ENCODE assay signal across 24 mouse cellular contexts in genomic region chr10:36862127-36862895, GRCm38 (mm10).
DNase-seq lines count a peak whose midpoint lies in the region; ATAC-seq and TF ChIP-seq lines count a peak whose summit lies in the region.
"Had no signal": no experiment of that assay in that cellular context is flagged by ENCODE, and none has a peak within 500 bp of the region (broad histone marks: within the 10 kb centered on the region; RNA-seq: fewer than 3 reads in every experiment).

No protein-coding gene starts in this region.

- no peaks in the 10 kb centered on the region for H3K9me3 ChIP-seq in hindbrain, postnatal 0 days (ENCODE audit: low read length)
- no peaks in the 10 kb centered on the region for H3K9me3 ChIP-seq in hindbrain, embryonic 13.5 days
- no peaks in the 10 kb centered on the region for H3K9me3 ChIP-seq in lung, embryonic 16.5 days (ENCODE audit: control insufficient read depth, low read length)
- H3K9me3 ChIP-seq: liver, embryonic 15.5 days; neural tube, embryonic 13.5 days had no signal

- DNase-seq in hindbrain, postnatal 0 days (ENCODE audit: low spot score), result peak; percentile 18
- no peak for DNase-seq in lung, postnatal 25 days (ENCODE audit: low spot score)
- peak; percentile 52 for DNase-seq in Muller cell, postnatal 12 days (ENCODE audit: inconsistent ontology term)
- DNase-seq in brain, adult 2 months (ENCODE audit: low read depth, low spot score), result peak; percentile 46
- DNase-seq: adrenal gland, postnatal 10 days; cerebellum, adult 9-10 months; gastrocnemius, postnatal 14 days; heart, adult 11 months; kidney, postnatal 10 days; liver; right cerebral cortex, adult 18-20 months; right cerebral cortex, postnatal 4 days; thymus, postnatal 25 days had no signal

- 89% methylated on average over 2 of the region's 2 CpGs for WGBS in hindbrain, postnatal 0 days
- WGBS in hindbrain, embryonic 13.5 days, result 93% methylated on average over 2 of the region's 2 CpGs
- 57% methylated on average over 2 of the region's 2 CpGs for WGBS in lung, embryonic 16.5 days

- TF ChIP-seq CTCF in hindbrain, postnatal 0 days (IDR thresholded peaks at IDR 0.05; ENCODE audit: low read depth), result no peak

- H3K4me1 ChIP-seq in hindbrain, postnatal 0 days (ENCODE audit: insufficient read depth, low read length), result no peaks in the 10 kb centered on the region
- H3K4me1 ChIP-seq in hindbrain, embryonic 13.5 days (replicated peaks), result no peaks in the 10 kb centered on the region
- H3K4me1 ChIP-seq in lung, embryonic 16.5 days (replicated peaks; ENCODE audit: control insufficient read depth, insufficient read depth, low read length), result no peaks in the 10 kb centered on the region
- H3K4me1 ChIP-seq: liver, embryonic 15.5 days; neural tube, embryonic 13.5 days had no signal

- H3K27me3 ChIP-seq in hindbrain, postnatal 0 days (ENCODE audit: insufficient read depth, low read length), result no peaks in the 10 kb centered on the region
- H3K27me3 ChIP-seq in hindbrain, embryonic 13.5 days, result no peaks in the 10 kb centered on the region
- H3K27me3 ChIP-seq in lung, embryonic 16.5 days (ENCODE audit: control insufficient read depth, insufficient read depth, low read depth, low read length), result no peaks in the 10 kb centered on the region
- H3K27me3 ChIP-seq: liver, embryonic 15.5 days; neural tube, embryonic 13.5 days had no signal

- H3K36me3 ChIP-seq in hindbrain, postnatal 0 days (ENCODE audit: insufficient read depth, low read length), result no peaks in the 10 kb centered on the region
- no peaks in the 10 kb centered on the region for H3K36me3 ChIP-seq in hindbrain, embryonic 13.5 days
- no peaks in the 10 kb centered on the region for H3K36me3 ChIP-seq in lung, embryonic 16.5 days (ENCODE audit: control insufficient read depth, insufficient read depth, low read length)
- H3K36me3 ChIP-seq: liver, embryonic 15.5 days; neural tube, embryonic 13.5 days had no signal

- ATAC-seq in hindbrain, postnatal 0 days, result no peak
- no peak for ATAC-seq in hindbrain, embryonic 13.5 days (ENCODE audit: low FRiP score)
- peak; percentile 70; the same call in 1 of the 2 replicates for ATAC-seq in lung, embryonic 16.5 days (ENCODE audit: low read depth)
- no peak for ATAC-seq in monocyte, adult 5-6 weeks (replicated peaks; ENCODE audit: insufficient number of reproducible peaks, low FRiP score, low TSS enrichment, poor library complexity, severe bottlenecking)
- ATAC-seq: hindbrain, embryonic 16.5 days; intestine, postnatal 0 days had no signal

- no peak overlapping the region for H3K4me3 ChIP-seq in hindbrain, postnatal 0 days (ENCODE audit: low read length)
- H3K4me3 ChIP-seq in hindbrain, embryonic 13.5 days, result no peak overlapping the region
- H3K4me3 ChIP-seq in lung, embryonic 16.5 days (ENCODE audit: low read length), result no peak overlapping the region
- H3K4me3 ChIP-seq: left cerebral cortex, adult 2 months; liver, embryonic 15.5 days; myocyte; neural tube, embryonic 13.5 days had no signal

- H3K9ac ChIP-seq in hindbrain, postnatal 0 days (replicated peaks; ENCODE audit: low read length), result no peak overlapping the region
- H3K9ac ChIP-seq in hindbrain, embryonic 13.5 days, result no peak overlapping the region
- H3K9ac ChIP-seq in lung, embryonic 16.5 days (ENCODE audit: low read length), result no peak overlapping the region
- H3K9ac ChIP-seq: liver, embryonic 15.5 days; neural tube, embryonic 13.5 days had no signal

- H3K27ac ChIP-seq in hindbrain, postnatal 0 days, result no peak overlapping the region
- no peak overlapping the region for H3K27ac ChIP-seq in hindbrain, embryonic 13.5 days
- no peak overlapping the region for H3K27ac ChIP-seq in lung, embryonic 16.5 days (ENCODE audit: low read length)
- H3K27ac ChIP-seq: left cerebral cortex, adult 2 months; liver, embryonic 15.5 days; macrophage; neural tube, embryonic 13.5 days had no signal

- H3K4me2 ChIP-seq in hindbrain, postnatal 0 days (ENCODE audit: low read depth, low read length), result no peak overlapping the region
- H3K4me2 ChIP-seq in hindbrain, embryonic 13.5 days, result no peak overlapping the region
- no peak overlapping the region for H3K4me2 ChIP-seq in lung, embryonic 16.5 days (ENCODE audit: low read depth, low read length)
- H3K4me2 ChIP-seq: heart, embryonic 11.5 days; liver, embryonic 15.5 days; neural tube, embryonic 13.5 days had no signal
